ENCODE assay signal across 8 mouse cellular contexts in genomic region chr4:117131890-117132793, GRCm38 (mm10). TPM values are rescaled to one million over a fixed set of nuclear protein-coding genes. Genes with fewer than 3 reads are reported as not detected.
DNase-seq lines count a peak whose midpoint lies in the region; ATAC-seq lines count a peak whose summit lies in the region.

No protein-coding gene starts in this region.

- no peak for ATAC-seq in lung, embryonic 15.5 days (ENCODE audit: borderline replicate concordance, extremely low read depth, low FRiP score, low TSS enrichment)
- ATAC-seq in embryonic facial prominence, embryonic 15.5 days (ENCODE audit: insufficient number of reproducible peaks, low FRiP score, low TSS enrichment, low read depth), result no peak
- ATAC-seq in liver, embryonic 13.5 days (ENCODE audit: low read depth), result no peak
- ATAC-seq in stomach, embryonic 16.5 days (ENCODE audit: insufficient read depth, low FRiP score), result no peak

- peaks cover 20% of the 10 kb centered on the region for H3K27me3 ChIP-seq in lung, embryonic 15.5 days
- H3K27me3 ChIP-seq in embryonic facial prominence, embryonic 15.5 days, result peaks cover 15% of the 10 kb centered on the region
- peaks cover 26% of the 10 kb centered on the region for H3K27me3 ChIP-seq in liver, embryonic 13.5 days
- H3K27me3 ChIP-seq in stomach, embryonic 16.5 days (ENCODE audit: control insufficient read depth, insufficient read depth, low read length), result 0 out of 2 replicates have a peak, but pooled peaks cover 4% of the 10 kb centered on the region

- no peaks in the 10 kb centered on the region for H3K9me3 ChIP-seq in lung, embryonic 15.5 days
- no peaks in the 10 kb centered on the region for H3K9me3 ChIP-seq in embryonic facial prominence, embryonic 15.5 days (replicated peaks)
- no peaks in the 10 kb centered on the region for H3K9me3 ChIP-seq in liver, embryonic 13.5 days (replicated peaks)
- H3K9me3 ChIP-seq in stomach, embryonic 16.5 days (replicated peaks; ENCODE audit: control insufficient read depth, low read length), result no peaks in the 10 kb centered on the region

- no peak overlapping the region for H3K9ac ChIP-seq in lung, embryonic 15.5 days
- H3K9ac ChIP-seq in embryonic facial prominence, embryonic 15.5 days, result no peak overlapping the region
- no peak overlapping the region for H3K9ac ChIP-seq in liver, embryonic 13.5 days
- peak overlapping the region; percentile 91; the same call in 1 of the 2 replicates for H3K9ac ChIP-seq in stomach, embryonic 16.5 days (ENCODE audit: low read length)

- H3K4me1 ChIP-seq in lung, embryonic 15.5 days, result peaks cover 14% of the 10 kb centered on the region
- H3K4me1 ChIP-seq in embryonic facial prominence, embryonic 15.5 days, result peaks cover 23% of the 10 kb centered on the region
- H3K4me1 ChIP-seq in liver, embryonic 13.5 days (replicated peaks), result peaks cover 47% of the 10 kb centered on the region
- H3K4me1 ChIP-seq in stomach, embryonic 16.5 days (ENCODE audit: control insufficient read depth, insufficient read depth, low read length), result peaks cover 13% of the 10 kb centered on the region

- H3K36me3 ChIP-seq in lung, embryonic 15.5 days, result 0 out of 2 replicates have a peak, but pooled peaks cover 3% of the 10 kb centered on the region
- peaks cover 20% of the 10 kb centered on the region; the same call in 1 of the 2 replicates for H3K36me3 ChIP-seq in embryonic facial prominence, embryonic 15.5 days
- peaks cover 14% of the 10 kb centered on the region; the same call in 1 of the 2 replicates for H3K36me3 ChIP-seq in liver, embryonic 13.5 days
- H3K36me3 ChIP-seq in stomach, embryonic 16.5 days (ENCODE audit: control insufficient read depth, insufficient read depth, low read length), result peaks cover 7% of the 10 kb centered on the region; the same call in 1 of the 2 replicates

- no peak for DNase-seq in lung, postnatal 25 days (ENCODE audit: low spot score)
- no peak for DNase-seq in liver, embryonic 13.5 days
- no peak for DNase-seq in gastrocnemius, postnatal 4 days (ENCODE audit: low spot score in 2 of 2)
- DNase-seq in kidney, postnatal 36 days, result no peak
- DNase-seq in right cerebral cortex, postnatal 14 days, result no peak

- peak overlapping the region; percentile 100; the same call in 1 of the 2 replicates for H3K4me2 ChIP-seq in lung, embryonic 15.5 days
- H3K4me2 ChIP-seq in embryonic facial prominence, embryonic 15.5 days (replicated peaks), result peak overlapping the region; percentile 96
- peak overlapping the region; percentile 97 for H3K4me2 ChIP-seq in liver, embryonic 13.5 days
- H3K4me2 ChIP-seq in stomach, embryonic 16.5 days (ENCODE audit: low read depth, low read length), result peak overlapping the region; percentile 93

- H3K4me3 ChIP-seq in lung, embryonic 15.5 days, result peak overlapping the region; percentile 89; the same call in 1 of the 2 replicates
- H3K4me3 ChIP-seq in embryonic facial prominence, embryonic 15.5 days (replicated peaks), result peak overlapping the region; percentile 79
- H3K4me3 ChIP-seq in liver, embryonic 13.5 days (replicated peaks), result peak overlapping the region; percentile 82
- peak overlapping the region; percentile 61 for H3K4me3 ChIP-seq in stomach, embryonic 16.5 days (replicated peaks; ENCODE audit: low read length)

- H3K27ac ChIP-seq in lung, embryonic 15.5 days, result no peak overlapping the region
- H3K27ac ChIP-seq in embryonic facial prominence, embryonic 15.5 days (replicated peaks), result no peak overlapping the region
- no peak overlapping the region for H3K27ac ChIP-seq in liver, embryonic 13.5 days
- H3K27ac ChIP-seq in stomach, embryonic 16.5 days (ENCODE audit: low read length), result no peak overlapping the region

- WGBS in lung, embryonic 15.5 days, result 38% methylated on average over 7 of the region's 7 CpGs
- 26% methylated on average over 7 of the region's 7 CpGs for WGBS in embryonic facial prominence, embryonic 15.5 days
- 50% methylated on average over 7 of the region's 7 CpGs for WGBS in liver, embryonic 13.5 days (ENCODE audit: insufficient replicate concordance)
- WGBS in stomach, embryonic 16.5 days, result 40% methylated on average over 7 of the region's 7 CpGs

RNA-seq across cellular contexts. Expression of gene Plk3, which starts 1.6 kb away (rescaled TPM):
- polyA plus RNA-seq in lung, embryonic 15.5 days (2015; fragmentation: Nextera tagmentation; extraction: Ambion mirVana), result 3.1 and 4.1 TPM in 2 replicates
- 7.7 and 8.1 TPM in 2 replicates for polyA plus RNA-seq in embryonic facial prominence, embryonic 15.5 days (2015; fragmentation: Nextera tagmentation; extraction: Ambion mirVana)
- polyA plus RNA-seq in liver, embryonic 13.5 days (2015; fragmentation: Nextera tagmentation; extraction: Ambion mirVana), result 1.2 and 1.3 TPM in 2 replicates
- 3.4 and 5.0 TPM in 2 replicates for polyA plus RNA-seq in stomach, embryonic 16.5 days (2015; fragmentation: Nextera tagmentation; extraction: Ambion mirVana)
- 1 to 10 TPM; 2.3 to 3.6 TPM for total RNA-seq in gastrocnemius, postnatal 4 days (2021)

RNA-seq across cellular contexts. Expression of gene Tctex1d4, which starts 5.5 kb away (rescaled TPM):
- 0.50 and 1.0 TPM in 2 replicates for polyA plus RNA-seq in lung, embryonic 15.5 days (2015; fragmentation: Nextera tagmentation; extraction: Ambion mirVana)
- 3.0 and 6.1 TPM in 2 replicates for polyA plus RNA-seq in embryonic facial prominence, embryonic 15.5 days (2015; fragmentation: Nextera tagmentation; extraction: Ambion mirVana)
- not detected in 2 replicates for polyA plus RNA-seq in liver, embryonic 13.5 days (2015; fragmentation: Nextera tagmentation; extraction: Ambion mirVana)
- polyA plus RNA-seq in stomach, embryonic 16.5 days (2015; fragmentation: Nextera tagmentation; extraction: Ambion mirVana), result 0.22 TPM in 1 of 2 replicates, not detected in the other
- total RNA-seq in gastrocnemius, postnatal 4 days (2021), result under 1 TPM in 1 of 2 experiments, not detected in 1; 0.47 TPM

RNA-seq across cellular contexts. Expression of gene Btbd19, which starts 6.6 kb away (rescaled TPM):
- 5.9 and 6.8 TPM in 2 replicates for polyA plus RNA-seq in lung, embryonic 15.5 days (2015; fragmentation: Nextera tagmentation; extraction: Ambion mirVana)
- 13.2 and 13.5 TPM in 2 replicates for polyA plus RNA-seq in embryonic facial prominence, embryonic 15.5 days (2015; fragmentation: Nextera tagmentation; extraction: Ambion mirVana)
- 5.5 and 5.6 TPM in 2 replicates for polyA plus RNA-seq in liver, embryonic 13.5 days (2015; fragmentation: Nextera tagmentation; extraction: Ambion mirVana)
- polyA plus RNA-seq in stomach, embryonic 16.5 days (2015; fragmentation: Nextera tagmentation; extraction: Ambion mirVana), result 6.5 and 6.6 TPM in 2 replicates
- 1 to 10 TPM; 6.2 to 8.8 TPM for total RNA-seq in gastrocnemius, postnatal 4 days (2021)

RNA-seq across cellular contexts. Expression of gene Rps8, which starts 23.9 kb away (rescaled TPM):
- 923 and 933 TPM in 2 replicates for polyA plus RNA-seq in lung, embryonic 15.5 days (2015; fragmentation: Nextera tagmentation; extraction: Ambion mirVana)
- 934 and 968 TPM in 2 replicates for polyA plus RNA-seq in embryonic facial prominence, embryonic 15.5 days (2015; fragmentation: Nextera tagmentation; extraction: Ambion mirVana)
- polyA plus RNA-seq in liver, embryonic 13.5 days (2015; fragmentation: Nextera tagmentation; extraction: Ambion mirVana), result 877 and 919 TPM in 2 replicates
- polyA plus RNA-seq in stomach, embryonic 16.5 days (2015; fragmentation: Nextera tagmentation; extraction: Ambion mirVana), result 671 and 829 TPM in 2 replicates
- total RNA-seq in gastrocnemius, postnatal 4 days (2021), result 1,000 to 10,000 TPM; 1,262 to 1,321 TPM

RNA-seq across cellular contexts. Expression of gene Ptch2, which starts 36.3 kb away (rescaled TPM):
- polyA plus RNA-seq in lung, embryonic 15.5 days (2015; fragmentation: Nextera tagmentation; extraction: Ambion mirVana), result 7.1 and 7.9 TPM in 2 replicates
- 20.8 and 22.5 TPM in 2 replicates for polyA plus RNA-seq in embryonic facial prominence, embryonic 15.5 days (2015; fragmentation: Nextera tagmentation; extraction: Ambion mirVana)
- 0.36 and 0.51 TPM in 2 replicates for polyA plus RNA-seq in liver, embryonic 13.5 days (2015; fragmentation: Nextera tagmentation; extraction: Ambion mirVana)
- polyA plus RNA-seq in stomach, embryonic 16.5 days (2015; fragmentation: Nextera tagmentation; extraction: Ambion mirVana), result 7.0 and 7.3 TPM in 2 replicates
- total RNA-seq in gastrocnemius, postnatal 4 days (2021), result 10 to 100 TPM; 10.4 to 12.8 TPM
